Mouse (Mus musculus) adrenal gland, adult 18-20 months (tissue): ENCODE measurements around the gene Dhdds. TPM values are rescaled to one million over a fixed set of nuclear protein-coding genes. Genes with fewer than 3 reads are reported as not detected.

Experiments
- DNase-seq, 2 experiments: peaks; one replicate each; pipeline ENCODE4 v3.0.0; 2021 to 2022; ENCODE audit warnings: low spot score in 2 of 2
- long read RNA-seq, 2 experiments: library from polyadenylated mRNA; stranded (forward); transcript quantifications; one replicate each; pipeline ENCODE4 v2.0.0; 2021
- total RNA-seq, 2 experiments: library from RNA; stranded (reverse); gene quantifications; 1 replicate in 1 of 2; 2 replicates in 1 of 2; pipeline ENCODE4 v1.2.3; 2021

Gene Dhdds
- 10 to 100 TPM; 39.1 to 46.2 TPM for total RNA-seq
- long read RNA-seq, experiment 1, partial matches to known transcripts, result 0 of 4 reads
- long read RNA-seq, experiment 1, other reads (novel, unspliced or antisense), result 1 of 4 reads
- long read RNA-seq, experiment 2, transcript Dhdds-209 (9 exons, 3,219 nt), result major isoform, 10 of 16 reads
- long read RNA-seq, experiment 2, partial matches to known transcripts, result 1 of 16 reads
- long read RNA-seq, experiment 2, other reads (novel, unspliced or antisense), result 5 of 16 reads

GRCm38 (mm10) chr4:134000466-134001438, at the start of gene Dhdds:
Gene Dhdds (minus strand): TSS chr4:134000918.
- DNase-seq, result peak; percentile 93 to 94

- DNase-seq, result no peak
Measured at GRCm38 (mm10) chr4:134047648-134048047, 46.9 kb upstream of the Dhdds start.

- DNase-seq, result no peak
Measured at GRCm38 (mm10) chr4:134043041-134043440, 42.3 kb upstream of the Dhdds start.

- DNase-seq, result no peak
Measured at GRCm38 (mm10) chr4:134041317-134042123, 40.8 kb upstream of the Dhdds start.

- peak; percentile 79 to 83 for DNase-seq
Measured at GRCm38 (mm10) chr4:134035953-134036352, 35.2 kb upstream of the Dhdds start.

- DNase-seq, result no peak
Measured at GRCm38 (mm10) chr4:134025802-134026201, 25.1 kb upstream of the Dhdds start.

- peak; percentile 63 to 75 for DNase-seq
Measured at GRCm38 (mm10) chr4:134020621-134021020, 19.9 kb upstream of the Dhdds start.

GRCm38 (mm10) chr4:134019641-134020351, 19.1 kb upstream of the Dhdds start:
- no peak for DNase-seq

GRCm38 (mm10) chr4:134019210-134019609, 18.5 kb upstream of the Dhdds start:
- DNase-seq, result no peak

- DNase-seq, result no peak
Measured at GRCm38 (mm10) chr4:134018779-134019145, 18.0 kb upstream of the Dhdds start, which contains the start of gene Lin28a. Gene Lin28a (minus strand): TSS chr4:134018841.

- no peak for DNase-seq
Measured at GRCm38 (mm10) chr4:134018038-134018778, 17.5 kb upstream of the Dhdds start.

- DNase-seq, result no peak
Measured at GRCm38 (mm10) chr4:134017201-134017865, 16.6 kb upstream of the Dhdds start.

GRCm38 (mm10) chr4:134016767-134017166, 16.0 kb upstream of the Dhdds start:
- DNase-seq, result no peak

GRCm38 (mm10) chr4:134016208-134016607, 15.5 kb upstream of the Dhdds start:
- DNase-seq, result no peak

GRCm38 (mm10) chr4:134012858-134013528, 12.3 kb upstream of the Dhdds start:
- no peak for DNase-seq

- DNase-seq, result no peak
Measured at GRCm38 (mm10) chr4:134011450-134012414, 11.0 kb upstream of the Dhdds start.

GRCm38 (mm10) chr4:134009709-134010108, 9.0 kb upstream of the Dhdds start:
- no peak for DNase-seq

- no peak for DNase-seq
Measured at GRCm38 (mm10) chr4:134006845-134007244, 6.1 kb upstream of the Dhdds start.
